Mouse (Mus musculus): ENCODE data around the gene Agbl4. TPM values are rescaled to one million over a fixed set of nuclear protein-coding genes. Genes with fewer than 3 reads are reported as not detected.

Gene Agbl4
- total and polyA plus RNA-seq, 3 experiments, result not detected

- Histone ChIP-seq H3K79me2 (ENCODE audit: control insufficient read depth, insufficient read depth, low read length, poor library complexity) (no peaks in the 10 kb centered on the region), H3K9ac (ENCODE audit: control insufficient read depth, low read depth, low read length, poor library complexity, severe bottlenecking) (no peak overlapping the region), H3K4me1 (ENCODE audit: control insufficient read depth in 1 of 2, insufficient read depth in 2 of 2, low read length in 2 of 2) (no peaks in the 10 kb centered on the region), H3K4me3 (ENCODE audit: control insufficient read depth in 1 of 2, insufficient read depth in 1 of 2, low read depth in 2 of 2, low read length in 2 of 2) (no peak overlapping the region), H3K9me3 (replicated peaks; ENCODE audit: insufficient read depth, low read length) (no peaks in the 10 kb centered on the region), H3K27ac (ENCODE audit: control insufficient read depth, low read depth, low read length) (no peak overlapping the region), H3K27me3 (ENCODE audit: control insufficient read depth in 1 of 2, insufficient read depth in 2 of 2, low read length in 2 of 2) (no peaks in the 10 kb centered on the region), H3K36me3 (ENCODE audit: control insufficient read depth in 1 of 2, insufficient read depth in 2 of 2, low read length in 2 of 2) (no peaks in the 10 kb centered on the region)
- no peak for DNase-seq (ENCODE audit: low read depth, low spot score)
- TF ChIP-seq CTCF (IDR thresholded peaks at IDR 0.05 in 2 of 3, conservative IDR thresholded peaks at IDR 0.05 in 1 of 3; ENCODE audit: control insufficient read depth in 1 of 3, insufficient read depth in 1 of 3, low read depth in 2 of 3, low read length in 3 of 3, poor library complexity in 1 of 3, severe bottlenecking in 1 of 3) (no peak), ETS1 (IDR thresholded peaks at IDR 0.05; ENCODE audit: low read depth, low read length) (no peak), HCFC1 (IDR thresholded peaks at IDR 0.05; ENCODE audit: low read depth, low read length) (no peak), JUND (IDR thresholded peaks at IDR 0.05; ENCODE audit: low read depth, low read length) (no peak), MYC (IDR thresholded peaks at IDR 0.05; ENCODE audit: low read depth, low read length) (no peak)
Observed at GRCm38 (mm10) chr4:110879719-110880443, 482.4 kb downstream of the Agbl4 start.

- H3K36me3 ChIP-seq (ENCODE audit: control insufficient read depth in 1 of 2, insufficient read depth in 2 of 2, low read length in 2 of 2), result no peaks in the 10 kb centered on the region
- TF ChIP-seq SMC3 (IDR thresholded peaks at IDR 0.05; ENCODE audit: low read depth, low read length), result no peak
- no peak overlapping the region for H3K27ac ChIP-seq (ENCODE audit: control insufficient read depth, low read depth, low read length)
- no peaks in the 10 kb centered on the region for H3K9me3 ChIP-seq (replicated peaks; ENCODE audit: insufficient read depth, low read length)
- no peak for DNase-seq (ENCODE audit: low read depth, low spot score)
- no peak overlapping the region for H3K4me3 ChIP-seq (ENCODE audit: control insufficient read depth in 1 of 2, insufficient read depth in 1 of 2, low read depth in 2 of 2, low read length in 2 of 2)
- H3K9ac ChIP-seq (ENCODE audit: control insufficient read depth, low read depth, low read length, poor library complexity, severe bottlenecking), result no peak overlapping the region
- H3K79me2 ChIP-seq (ENCODE audit: control insufficient read depth, insufficient read depth, low read length, poor library complexity), result no peaks in the 10 kb centered on the region
- H3K27me3 ChIP-seq (ENCODE audit: control insufficient read depth in 1 of 2, insufficient read depth in 2 of 2, low read length in 2 of 2), result no peaks in the 10 kb centered on the region
- no peaks in the 10 kb centered on the region for H3K4me1 ChIP-seq (ENCODE audit: control insufficient read depth in 1 of 2, insufficient read depth in 2 of 2, low read length in 2 of 2)
Observed at GRCm38 (mm10) chr4:110916061-110916460, 518.6 kb downstream of the Agbl4 start.

GRCm38 (mm10) chr4:110916565-110916964 lies 519.1 kb downstream of the Agbl4 start:
- Histone ChIP-seq H3K4me3 (ENCODE audit: control insufficient read depth in 1 of 2, insufficient read depth in 1 of 2, low read depth in 2 of 2, low read length in 2 of 2) (no peak overlapping the region), H3K27ac (ENCODE audit: control insufficient read depth, low read depth, low read length) (no peak overlapping the region)

More at GRCm38 (mm10) chr4:110916565-110916964, 519.1 kb downstream of the Agbl4 start:
- Histone ChIP-seq H3K9me3 (replicated peaks; ENCODE audit: insufficient read depth, low read length) (no peaks in the 10 kb centered on the region), H3K9ac (ENCODE audit: control insufficient read depth, low read depth, low read length, poor library complexity, severe bottlenecking) (no peak overlapping the region), H3K36me3 (ENCODE audit: control insufficient read depth in 1 of 2, insufficient read depth in 2 of 2, low read length in 2 of 2) (no peaks in the 10 kb centered on the region), H3K79me2 (ENCODE audit: control insufficient read depth, insufficient read depth, low read length, poor library complexity) (no peaks in the 10 kb centered on the region), H3K27me3 (ENCODE audit: control insufficient read depth in 1 of 2, insufficient read depth in 2 of 2, low read length in 2 of 2) (no peaks in the 10 kb centered on the region), H3K4me1 (ENCODE audit: control insufficient read depth in 1 of 2, insufficient read depth in 2 of 2, low read length in 2 of 2) (no peaks in the 10 kb centered on the region)
- no peak for DNase-seq (ENCODE audit: low read depth, low spot score)
- TF ChIP-seq POLR2A (IDR thresholded peaks at IDR 0.05; ENCODE audit: control insufficient read depth in 1 of 2, insufficient read depth in 1 of 2, low read depth in 1 of 2, low read length in 2 of 2, poor library complexity in 1 of 2) (no peak), ZNF384 (IDR thresholded peaks at IDR 0.05; ENCODE audit: low read depth, low read length) (no peak), UBTF (IDR thresholded peaks at IDR 0.05; ENCODE audit: borderline replicate concordance, insufficient read depth, low read depth, low read length) (no peak), MEF2A (IDR thresholded peaks at IDR 0.05; ENCODE audit: extremely low read depth, insufficient replicate concordance, low read depth, low read length, poor library complexity, severe bottlenecking) (no peak), ELF1 (IDR thresholded peaks at IDR 0.05; ENCODE audit: low read depth, low read length) (no peak), ZC3H11A (IDR thresholded peaks at IDR 0.05; ENCODE audit: low read depth, low read length) (no peak), SMC3 (IDR thresholded peaks at IDR 0.05; ENCODE audit: low read depth, low read length) (no peak)
